Mouse (Mus musculus): Measurements from ENCODE around the gene Acot8. TPM values are rescaled to one million over a fixed set of nuclear protein-coding genes. Genes with fewer than 3 reads are reported as not detected.
A peak's percentile ranks its signal among the peaks of the same experiment; 100 is the strongest.
"Not testable (repeated sequence)": the region's sequence is repeated elsewhere in the genome, so short reads cannot be mapped to it uniquely, and the experiment has no call there.

Acot8 gene
- total RNA-seq, 2 experiments from 2014 or later, result 30.1 to 31.3 TPM

DNA sequence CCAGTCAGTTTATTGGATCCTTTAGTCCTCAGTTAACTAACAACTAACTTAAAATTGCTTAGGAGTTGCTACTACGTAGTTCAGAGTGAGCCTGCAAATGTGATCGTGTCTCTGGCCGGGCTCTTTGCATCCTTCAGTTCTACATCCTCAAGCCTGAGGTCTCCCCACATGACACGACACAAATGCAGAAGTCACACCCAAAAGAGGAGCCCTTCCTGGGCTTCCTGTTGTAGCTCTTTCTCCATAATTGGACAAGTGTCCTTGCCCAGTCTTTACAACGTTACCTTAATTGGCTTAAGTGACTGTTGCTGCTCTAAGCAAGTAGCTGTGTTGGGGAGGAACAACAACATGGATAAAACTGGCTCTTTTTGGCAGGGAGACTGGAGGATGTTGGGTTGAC is 10.7 kb upstream of the Acot8 start:
- DNase-seq (ENCODE audit: low spot score in 2 of 2), result no peak

DNA sequence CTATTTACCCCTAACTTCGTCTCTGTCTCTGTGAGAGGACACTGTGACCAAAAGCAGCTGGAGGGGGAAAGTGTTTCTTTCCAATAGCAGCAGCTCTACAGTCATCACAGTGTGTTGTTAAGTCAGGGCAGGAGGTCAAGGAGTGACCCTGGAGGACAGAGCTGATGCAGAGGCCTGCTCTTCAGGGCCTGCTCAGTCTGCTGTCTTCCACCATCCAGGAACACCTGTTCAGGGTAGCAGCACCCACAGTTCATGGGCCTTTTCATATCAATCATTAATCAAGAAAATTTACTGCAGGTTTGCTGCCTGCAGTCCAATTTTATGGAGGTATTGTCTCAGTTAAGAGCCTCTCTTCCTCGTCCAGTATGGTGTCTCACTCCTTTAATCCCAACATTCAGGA is 8.9 kb upstream of the Acot8 start:
- DNase-seq (ENCODE audit: low spot score in 2 of 2), result no peak

DNA sequence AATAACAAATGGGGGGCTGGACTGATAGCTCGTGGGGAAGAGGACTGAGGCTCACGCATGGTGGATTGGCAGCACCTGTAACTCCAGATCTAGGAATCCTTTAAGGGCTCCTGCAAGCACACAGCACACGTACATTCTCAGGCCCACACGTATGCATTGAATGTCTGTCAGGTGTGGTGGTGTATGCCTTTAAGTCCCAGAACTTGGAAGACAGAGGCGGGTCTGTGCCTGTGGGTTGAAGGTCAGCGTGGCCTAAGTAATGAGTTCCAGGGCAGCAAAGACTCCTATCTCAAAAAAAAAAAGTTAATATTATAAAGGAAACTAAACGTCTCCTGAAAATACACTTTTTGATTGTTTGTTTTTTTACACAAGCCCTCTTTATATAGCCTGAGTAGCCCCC is 1.9 kb upstream of the Acot8 start:
- DNase-seq (ENCODE audit: low spot score in 2 of 2), result no peak

DNA sequence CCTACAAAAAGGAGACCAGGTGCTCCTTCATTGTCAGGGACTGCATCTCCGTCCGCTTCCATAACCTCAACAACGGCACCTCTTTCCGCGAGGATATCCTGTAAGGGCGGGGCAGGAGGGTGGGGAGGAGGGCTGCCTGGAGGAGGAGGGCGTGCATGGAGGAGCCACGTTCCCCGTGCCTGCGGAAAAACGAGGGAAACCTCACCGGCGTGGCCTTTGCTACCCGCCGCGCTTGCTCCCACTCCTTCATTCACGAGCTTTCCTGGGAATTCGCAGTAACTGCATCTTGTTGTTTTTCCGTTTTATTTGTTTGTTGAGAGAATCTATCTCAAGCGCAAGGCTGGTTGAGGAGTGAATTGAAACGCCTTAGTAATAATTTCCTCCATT is 643 bp upstream of the Acot8 start:
- no peak for DNase-seq (ENCODE audit: low spot score in 2 of 2)

DNA sequence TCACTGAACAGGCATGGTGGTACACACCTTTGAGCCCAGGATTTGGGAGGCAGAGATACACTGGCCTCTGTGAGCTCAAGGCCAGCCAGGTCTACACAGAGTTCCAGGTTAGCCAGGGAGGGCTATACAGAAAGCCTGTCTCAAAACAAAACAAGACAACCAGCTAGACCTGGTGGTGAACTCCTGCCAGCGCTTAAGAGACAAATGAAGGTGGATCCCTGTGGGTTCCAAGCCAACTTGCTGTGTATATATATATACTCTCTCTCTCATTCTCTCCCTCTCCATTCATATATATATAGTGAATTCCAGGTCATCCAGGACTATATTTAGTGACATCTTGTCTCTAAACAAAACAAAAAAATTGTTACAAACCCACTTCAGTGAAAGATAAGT is 765 bp downstream of the Acot8 start:
- no peak for DNase-seq (ENCODE audit: low spot score in 2 of 2)

DNA sequence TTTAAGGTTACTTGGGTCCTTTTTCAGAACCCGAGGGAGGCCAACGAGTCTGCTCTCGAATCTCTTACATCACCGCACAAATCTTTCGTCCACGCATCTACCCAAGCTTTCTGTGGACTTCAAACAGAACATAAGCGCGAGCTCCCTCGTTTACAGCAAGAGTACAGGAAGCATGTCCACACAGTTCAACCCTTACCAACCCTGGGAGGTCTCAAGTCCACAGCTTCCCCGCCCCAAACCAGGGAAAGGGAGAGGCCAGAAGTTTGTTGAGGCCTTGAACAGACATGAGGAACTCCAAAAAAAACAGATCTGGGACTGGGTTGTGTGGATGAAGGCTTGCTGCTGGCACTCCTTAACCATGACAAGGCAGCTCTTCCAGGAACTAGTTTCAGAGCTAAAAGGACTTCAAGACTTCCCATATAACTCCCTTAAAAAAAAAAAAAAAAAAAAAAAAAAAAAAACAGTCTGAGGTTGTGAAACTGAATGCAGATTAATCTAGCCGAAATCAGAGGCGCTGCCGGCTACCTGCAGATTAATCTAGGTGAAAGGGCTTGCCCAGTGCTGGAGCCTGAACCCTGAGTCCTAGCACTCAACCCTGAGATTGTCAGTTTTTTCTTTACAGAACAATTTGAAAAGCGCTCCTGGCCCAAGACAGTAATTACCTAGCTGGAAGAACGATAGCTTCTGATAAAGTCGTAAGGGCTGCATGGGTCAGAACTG is 1.3 kb downstream of the Acot8 start:
- no peak for DNase-seq (ENCODE audit: low spot score in 2 of 2)

DNA sequence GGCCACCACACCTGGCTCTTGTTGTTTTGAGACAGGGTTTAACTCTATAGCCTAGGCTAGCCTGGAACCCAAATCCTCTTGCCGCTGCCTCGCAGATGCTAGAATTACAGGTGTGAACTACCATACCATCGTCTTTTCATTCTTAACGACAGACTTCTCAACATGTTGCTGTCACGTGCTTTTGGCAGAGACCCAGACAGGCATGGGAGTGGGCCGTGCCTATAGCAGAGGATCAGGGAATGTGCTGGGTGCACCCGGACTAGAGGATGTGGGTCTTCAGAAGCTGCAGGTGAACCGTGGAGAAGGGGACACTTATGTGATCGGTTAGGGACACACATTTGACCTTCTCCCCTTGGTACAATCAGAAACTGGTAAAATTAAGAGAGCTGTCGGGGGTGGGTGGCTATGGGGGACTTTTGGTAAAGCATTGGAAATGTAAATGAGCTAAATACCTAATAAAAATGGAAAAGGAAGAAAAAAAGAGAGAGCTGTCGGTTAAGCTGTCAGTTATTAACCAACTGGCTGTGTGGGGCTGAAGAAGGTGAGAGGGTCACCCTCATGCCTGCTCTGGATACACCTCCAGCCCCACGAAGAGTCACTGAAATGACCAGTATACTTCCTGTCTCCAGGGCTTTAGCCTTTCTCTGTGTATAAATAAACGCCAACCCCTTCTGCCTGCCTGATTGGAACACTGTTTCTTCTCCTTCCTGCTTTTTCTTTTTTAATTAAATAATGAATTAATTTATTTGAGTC is 4.3 kb downstream of the Acot8 start:
- DNase-seq (ENCODE audit: low spot score in 2 of 2), result no peak

DNA sequence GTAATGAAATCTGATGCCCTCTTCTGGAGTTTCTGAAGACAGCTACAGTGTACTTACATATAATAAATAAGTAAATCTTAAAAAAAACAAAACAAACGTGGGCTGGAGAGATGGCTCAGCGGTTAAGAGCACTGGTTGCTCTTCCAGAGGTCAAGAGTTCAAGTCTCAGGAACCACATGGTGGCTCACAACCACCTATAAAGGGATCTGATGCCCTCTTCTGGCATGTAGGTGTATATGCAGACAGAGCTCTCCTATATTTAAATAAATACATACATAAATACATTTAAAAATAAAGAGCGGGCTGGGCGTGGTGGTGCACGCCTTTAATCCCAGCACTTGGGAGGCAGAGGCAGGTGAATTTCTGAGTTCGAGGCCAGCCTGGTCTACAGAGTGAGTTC is 6.1 kb downstream of the Acot8 start:
- DNase-seq (ENCODE audit: low spot score in 2 of 2), result not testable (repeated sequence)

DNA sequence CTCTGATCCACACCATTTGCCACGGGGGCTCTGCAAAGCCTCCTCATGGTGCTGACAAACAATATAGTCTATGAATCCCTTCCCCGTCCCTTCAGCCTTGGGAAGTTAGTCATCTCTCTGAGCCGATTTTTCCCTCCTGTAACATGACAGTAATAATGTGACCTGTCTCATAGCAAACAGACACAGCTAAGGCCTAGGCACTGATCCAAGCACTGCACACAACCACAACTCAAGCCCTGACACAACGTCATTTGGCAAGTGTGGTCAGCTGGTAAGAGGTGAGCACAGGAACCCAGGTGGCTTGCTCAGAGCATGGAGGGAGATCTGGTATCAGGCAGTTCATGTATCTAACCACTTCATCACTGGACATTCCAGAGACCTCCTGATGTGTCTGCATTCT is 8.8 kb downstream of the Acot8 start:
- DNase-seq (ENCODE audit: low spot score in 2 of 2), result no peak

DNA sequence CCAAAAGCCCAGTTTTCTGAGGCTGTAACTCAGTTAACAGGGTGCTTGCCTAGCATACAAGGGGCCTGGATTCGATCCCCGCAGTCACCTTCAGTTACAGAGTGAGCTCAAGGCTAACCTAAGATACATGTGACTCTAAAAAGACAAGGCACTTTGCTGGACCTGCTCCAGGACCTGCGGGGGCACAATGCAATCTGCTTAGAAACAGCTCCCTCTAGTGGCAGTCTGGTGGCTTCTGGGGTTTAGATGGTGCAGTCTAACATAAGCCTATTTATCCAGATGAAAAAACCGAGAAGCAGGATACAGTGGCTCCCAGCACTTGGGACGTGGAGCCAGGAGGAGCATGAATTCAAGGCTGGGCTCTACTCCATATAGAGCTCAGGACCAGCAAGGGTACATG is 10.4 kb downstream of the Acot8 start:
- peak; percentile 57 to 86 for DNase-seq (ENCODE audit: low spot score in 2 of 2)

DNA sequence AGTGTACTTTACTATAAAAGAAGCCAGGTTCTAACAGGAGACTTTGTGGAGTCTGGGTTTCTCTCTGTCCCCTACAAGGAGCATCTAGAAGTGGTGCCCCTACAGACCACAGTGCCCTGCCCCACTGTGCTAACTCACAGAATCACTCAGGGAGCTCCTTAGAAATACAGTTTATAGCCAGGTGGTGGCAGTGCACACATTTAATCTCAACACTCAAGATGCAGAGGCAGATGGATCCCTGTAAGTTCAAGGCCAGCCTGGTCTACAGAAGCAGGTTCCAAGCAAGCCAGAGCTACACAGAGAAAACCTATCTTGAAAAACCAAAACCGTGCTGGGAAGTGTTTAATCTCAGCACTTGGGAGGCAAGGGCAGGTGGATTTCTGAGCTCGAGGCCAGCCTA is 10.9 kb downstream of the Acot8 start:
- DNase-seq (ENCODE audit: low spot score in 2 of 2), result no peak

DNA sequence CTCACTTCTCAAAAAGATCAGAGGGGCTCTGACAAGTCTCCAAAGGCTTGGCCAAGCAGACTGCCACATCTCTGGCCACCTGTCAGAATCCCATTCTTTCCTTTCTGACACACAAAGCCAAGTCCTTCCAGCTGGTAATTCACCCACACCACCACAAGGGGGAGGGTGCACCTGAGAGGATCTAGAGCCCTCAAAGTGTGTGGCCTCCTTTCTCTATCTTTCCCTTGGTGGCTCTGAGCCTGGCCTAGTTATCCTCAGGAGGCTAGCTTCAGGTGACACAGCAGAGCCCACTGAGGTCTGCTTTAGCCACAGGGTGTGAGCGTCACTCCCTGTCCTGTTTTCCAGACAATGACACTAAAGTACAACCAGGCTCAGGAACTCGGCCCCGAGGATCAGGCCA is 11.4 kb downstream of the Acot8 start:
- peak in 1 of 2 experiments; percentile 50 for DNase-seq (ENCODE audit: low spot score in 2 of 2)

DNA sequence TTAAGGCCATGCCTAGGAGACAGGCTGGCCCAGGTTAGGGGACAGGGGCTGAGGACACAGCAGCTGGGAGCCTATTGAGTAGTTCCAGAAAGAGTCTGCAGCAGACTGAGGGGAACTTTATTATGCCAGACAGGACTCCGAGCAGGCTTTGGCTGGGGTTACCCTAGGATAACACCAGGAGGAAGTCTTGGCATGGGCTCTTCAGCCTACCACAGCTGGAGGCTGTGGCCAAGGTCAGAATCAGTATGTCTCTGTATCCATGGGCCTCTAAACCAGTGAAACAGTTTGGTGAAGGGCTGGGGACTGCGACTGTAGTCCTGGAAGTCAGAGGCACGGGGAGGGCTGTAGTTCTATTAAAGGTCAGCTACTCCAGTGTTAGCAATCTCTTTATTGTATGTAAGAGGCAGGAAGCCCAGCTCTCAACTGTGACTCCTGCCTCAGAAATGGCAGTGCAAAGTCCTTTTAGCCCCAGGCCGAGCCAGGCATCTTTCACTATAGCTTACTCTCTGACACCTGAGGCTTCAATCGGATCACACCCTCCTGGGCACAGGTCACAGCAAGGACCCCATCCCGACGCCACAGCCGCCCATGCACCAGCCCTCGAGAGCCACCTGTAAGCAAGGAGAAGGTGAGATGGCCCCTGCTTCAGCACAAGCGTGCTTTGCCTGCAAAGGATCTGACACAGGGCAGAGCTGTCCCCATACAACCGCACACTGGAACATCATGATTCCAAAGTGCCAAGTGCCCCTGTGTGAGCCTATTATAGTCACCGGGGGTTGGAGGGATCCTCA is 12.1 kb downstream of the Acot8 start:
- no peak for DNase-seq (ENCODE audit: low spot score in 2 of 2)

DNA sequence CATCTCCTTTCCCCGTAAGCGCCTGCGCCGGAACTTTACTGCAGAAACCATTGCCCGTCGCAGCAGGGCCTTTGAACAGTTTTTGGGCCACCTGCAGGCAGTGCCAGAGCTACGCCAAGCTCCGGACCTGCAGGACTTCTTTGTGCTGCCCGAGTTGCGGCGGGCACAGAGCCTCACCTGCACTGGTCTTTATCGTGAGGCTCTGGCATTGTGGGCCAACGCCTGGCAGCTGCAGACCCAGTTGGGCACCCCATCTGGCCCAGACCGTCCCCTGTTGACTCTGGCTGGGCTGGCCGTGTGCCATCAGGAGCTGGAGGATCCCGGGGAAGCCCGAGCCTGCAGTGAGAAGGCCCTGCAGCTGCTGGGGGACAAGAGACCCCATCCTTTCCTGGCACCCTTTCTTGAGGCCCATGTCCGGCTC is 12.8 kb downstream of the Acot8 start:
- no peak for DNase-seq (ENCODE audit: low spot score in 2 of 2)

DNA sequence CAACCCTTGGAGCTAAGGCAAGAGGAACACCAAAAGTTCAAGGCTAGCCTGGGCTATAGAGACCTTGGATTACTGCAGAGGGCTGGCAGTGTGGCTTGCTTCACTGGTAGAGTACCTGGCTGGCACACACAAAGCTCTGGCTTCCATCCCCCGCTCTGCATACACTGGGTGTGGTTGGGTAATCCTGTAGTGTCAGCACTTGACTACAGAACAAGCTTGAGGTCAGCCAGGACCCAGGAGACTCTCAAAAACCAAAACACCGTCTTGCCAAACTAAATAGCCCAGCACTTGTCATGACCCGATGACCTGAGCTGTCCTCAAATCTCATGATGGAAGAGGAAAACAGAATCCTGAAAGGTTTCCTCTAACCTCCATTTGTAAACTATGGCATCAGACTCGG is 14.2 kb downstream of the Acot8 start:
- no peak for DNase-seq (ENCODE audit: low spot score in 2 of 2)

DNA sequence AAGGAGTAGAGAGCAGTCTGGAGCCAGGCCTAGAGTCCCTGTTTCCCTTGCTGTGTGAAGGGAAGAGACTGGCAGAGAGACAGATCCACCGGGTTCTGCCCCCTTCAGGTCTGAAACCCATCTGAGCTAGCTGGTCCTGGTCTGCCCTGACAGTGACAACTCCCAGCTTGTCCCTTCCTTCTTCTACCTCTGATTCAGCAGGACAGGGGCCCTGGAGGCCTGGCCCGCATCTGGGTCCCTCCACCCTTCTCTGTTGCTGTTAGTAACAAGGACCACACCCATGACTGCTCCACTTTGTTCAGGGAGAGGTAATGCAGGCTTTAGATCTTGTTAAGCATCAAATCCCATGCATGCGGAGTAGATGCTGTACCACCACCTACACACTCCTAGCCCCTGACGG is 16.3 kb downstream of the Acot8 start:
- DNase-seq (ENCODE audit: low spot score in 2 of 2), result no peak

DNA sequence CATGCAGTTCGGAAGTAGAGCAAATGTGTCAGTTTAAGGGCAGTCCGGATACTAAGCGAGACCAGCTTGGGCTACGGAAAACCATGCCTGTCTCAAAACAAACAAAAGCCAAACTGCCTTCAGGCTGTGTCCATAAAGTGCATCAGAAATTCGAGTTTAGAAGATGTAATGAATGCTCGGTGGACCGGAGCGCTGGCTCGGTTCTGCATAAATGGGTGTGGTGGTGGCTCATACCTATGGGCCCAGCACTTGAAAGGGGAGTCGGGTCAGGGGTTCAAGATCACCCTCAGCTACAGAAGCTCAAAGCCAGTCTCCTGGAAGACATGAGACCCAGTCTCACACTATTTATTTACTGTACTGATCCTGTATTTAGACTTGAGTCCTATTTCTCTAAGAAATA is 16.9 kb downstream of the Acot8 start:
- no peak for DNase-seq (ENCODE audit: low spot score in 2 of 2)

DNA sequence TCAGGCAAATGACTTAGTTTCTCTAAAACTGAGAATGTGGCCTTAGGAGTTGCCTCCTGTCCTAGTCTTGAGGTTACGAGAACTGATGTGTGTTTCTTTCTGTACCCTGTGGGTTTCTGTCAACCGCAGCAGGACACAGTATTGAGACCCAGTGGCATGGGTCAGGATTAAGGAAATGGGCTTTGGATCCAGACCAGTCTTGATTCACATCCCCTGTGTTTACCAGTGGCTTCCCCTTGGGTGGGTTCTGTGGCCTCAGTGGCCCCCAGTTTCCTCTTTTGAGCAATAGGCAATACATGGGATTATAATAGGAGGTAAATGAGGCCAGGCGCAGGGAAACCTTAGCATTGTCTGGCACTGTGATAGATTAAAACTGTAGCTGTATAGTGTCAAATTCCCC is 17.6 kb downstream of the Acot8 start:
- no peak for DNase-seq (ENCODE audit: low spot score in 2 of 2)

DNA sequence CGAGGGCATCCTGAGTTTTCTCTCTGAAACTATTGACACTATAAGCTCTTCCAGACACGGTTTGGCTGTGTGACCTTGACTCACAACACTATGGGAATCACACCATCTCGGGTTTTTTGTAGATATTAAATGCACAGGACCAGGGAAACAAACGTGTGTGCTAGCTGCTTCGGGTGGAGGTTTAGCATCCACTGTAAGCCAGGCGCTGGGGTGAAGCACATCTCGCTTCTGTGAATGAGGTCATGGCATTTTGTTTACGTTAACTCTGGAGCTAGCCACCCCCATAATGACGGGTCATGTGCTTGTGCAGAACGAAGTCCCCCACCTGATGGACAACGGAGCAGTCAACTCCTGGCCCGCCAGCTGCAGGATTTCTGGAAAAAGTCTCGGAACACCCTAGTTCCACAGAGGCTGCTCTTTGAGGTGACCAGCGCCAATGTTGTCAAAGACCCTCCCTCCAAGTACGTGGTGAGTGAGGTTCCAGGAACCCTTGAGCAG is 18.2 kb downstream of the Acot8 start:
- no peak for DNase-seq (ENCODE audit: low spot score in 2 of 2)

DNA sequence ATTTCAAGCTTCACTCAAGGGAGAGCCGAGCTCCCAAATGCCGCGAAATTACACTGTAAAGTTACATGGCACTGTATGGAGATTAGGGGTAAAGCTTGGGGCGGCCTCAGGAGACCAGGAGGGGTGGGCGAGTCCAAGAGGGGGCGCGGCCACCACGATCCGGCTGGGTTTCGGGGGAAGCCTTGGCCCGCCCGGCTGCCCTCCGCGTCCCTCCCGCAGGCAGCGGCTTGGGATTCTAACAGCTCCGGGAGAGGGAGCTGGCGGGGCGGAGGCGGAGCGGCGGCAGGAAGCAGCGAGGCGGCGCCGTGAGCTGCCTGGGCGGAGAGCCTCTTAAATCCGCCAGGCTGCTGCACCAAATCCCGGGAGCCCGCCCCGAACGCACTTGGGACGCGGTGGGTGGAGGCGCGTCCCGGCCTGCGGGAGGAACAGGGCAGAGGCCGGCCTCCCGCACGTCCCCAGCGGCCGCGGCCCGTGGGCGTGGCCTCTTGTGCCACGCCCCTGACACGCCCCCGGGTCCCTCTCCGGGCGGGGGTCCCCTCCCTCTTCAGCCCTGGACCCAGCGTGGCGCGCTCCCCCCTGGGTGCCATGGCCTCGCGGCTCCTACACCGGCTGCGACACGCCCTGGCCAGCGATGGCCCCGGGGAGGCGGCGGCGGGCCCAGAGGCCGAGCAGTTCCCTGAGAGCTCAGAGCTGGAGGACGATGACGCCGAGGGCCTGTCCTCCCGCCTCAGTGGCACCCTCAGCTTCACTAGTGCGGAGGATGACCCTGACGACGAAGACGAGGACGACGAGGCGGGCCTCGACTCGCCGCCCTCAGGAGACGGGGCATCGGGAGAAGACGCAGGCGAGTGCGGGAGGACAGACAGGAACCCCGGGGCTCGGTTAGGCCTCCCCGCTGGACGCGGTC is 18.9 kb downstream of the Acot8 start, which contains the start of gene Snx21:
TSS of gene Snx21 (plus strand) at position 343 of the 907 bp plus-strand sequence.
- DNase-seq (ENCODE audit: low spot score in 2 of 2), result peak; percentile 75

All from adrenal gland, postnatal 4 days (tissue).